Mouse (Mus musculus): ENCODE data around the gene Wdr54. TPM values are rescaled to one million over a fixed set of nuclear protein-coding genes. Genes with fewer than 3 reads are reported as not detected.

The Wdr54 gene
- 10 to 100 TPM; 23.4 to 27.5 (median 26.9) TPM for total RNA-seq (2022)

GRCm38 (mm10) chr6:83156259-83156684, at the start of gene Wdr54, which contains the start of gene 1700003E16Rik:
TSS of gene Wdr54 (minus strand) at chr6:83156397.
TSS of gene 1700003E16Rik (plus strand) at chr6:83156404.
- DNase-seq (ENCODE audit: low spot score in 2 of 2): peak; percentile 73 to 78

- no peak for DNase-seq (ENCODE audit: low spot score in 2 of 2)
Measured at GRCm38 (mm10) chr6:83205851-83206250, 49.7 kb upstream of the Wdr54 start.

- peak in 1 of 2 experiments; percentile 7 for DNase-seq (ENCODE audit: low spot score in 2 of 2)
Measured at GRCm38 (mm10) chr6:83203320-83203719, 47.1 kb upstream of the Wdr54 start.

GRCm38 (mm10) chr6:83197345-83198004, 41.3 kb upstream of the Wdr54 start:
- peak; percentile 65 to 73 for DNase-seq (ENCODE audit: low spot score in 2 of 2)

- DNase-seq (ENCODE audit: low spot score in 2 of 2): no peak
Measured at GRCm38 (mm10) chr6:83193571-83193970, 37.4 kb upstream of the Wdr54 start.

GRCm38 (mm10) chr6:83186946-83187345, 30.7 kb upstream of the Wdr54 start:
- no peak for DNase-seq (ENCODE audit: low spot score in 2 of 2)

GRCm38 (mm10) chr6:83185895-83186861, 30.0 kb upstream of the Wdr54 start:
- peak; percentile 92 to 93 for DNase-seq (ENCODE audit: low spot score in 2 of 2)

GRCm38 (mm10) chr6:83184858-83185435, 28.8 kb upstream of the Wdr54 start:
- no peak for DNase-seq (ENCODE audit: low spot score in 2 of 2)

- no peak for DNase-seq (ENCODE audit: low spot score in 2 of 2)
Measured at GRCm38 (mm10) chr6:83180605-83181004, 24.4 kb upstream of the Wdr54 start.

- peak; percentile 68 to 75 for DNase-seq (ENCODE audit: low spot score in 2 of 2)
Measured at GRCm38 (mm10) chr6:83179390-83180117, 23.4 kb upstream of the Wdr54 start.

GRCm38 (mm10) chr6:83175996-83176395, 19.8 kb upstream of the Wdr54 start:
- DNase-seq (ENCODE audit: low spot score in 2 of 2): no peak

GRCm38 (mm10) chr6:83172240-83172920, 16.2 kb upstream of the Wdr54 start:
- DNase-seq (ENCODE audit: low spot score in 2 of 2): peak in 1 of 2 experiments; percentile 75

- DNase-seq (ENCODE audit: low spot score in 2 of 2): no peak
Measured at GRCm38 (mm10) chr6:83171063-83171462, 14.9 kb upstream of the Wdr54 start.

GRCm38 (mm10) chr6:83169872-83170271, 13.7 kb upstream of the Wdr54 start:
- no peak for DNase-seq (ENCODE audit: low spot score in 2 of 2)

GRCm38 (mm10) chr6:83166243-83166630, 10.0 kb upstream of the Wdr54 start:
- DNase-seq (ENCODE audit: low spot score in 2 of 2): no peak

- peak; percentile 89 to 94 for DNase-seq (ENCODE audit: low spot score in 2 of 2)
Measured at GRCm38 (mm10) chr6:83165607-83166242, 9.5 kb upstream of the Wdr54 start, which contains the start of gene Dctn1. TSS of gene Dctn1 (plus strand) at chr6:83165920.

- DNase-seq (ENCODE audit: low spot score in 2 of 2): no peak
Measured at GRCm38 (mm10) chr6:83165026-83165606, 8.9 kb upstream of the Wdr54 start.

GRCm38 (mm10) chr6:83162701-83163100, 6.5 kb upstream of the Wdr54 start:
- DNase-seq (ENCODE audit: low spot score in 2 of 2): peak in 1 of 2 experiments; percentile 66

GRCm38 (mm10) chr6:83161921-83162641, 5.9 kb upstream of the Wdr54 start:
- no peak for DNase-seq (ENCODE audit: low spot score in 2 of 2)
